Mouse (Mus musculus) brain, embryonic 14.5 days (tissue): ENCODE data around the gene Cmtm7.

ENCODE experiments used
- CTCF ChIP-seq: fragments of 200-500 bp; IDR thresholded peaks from 2 replicates; pipeline ENCODE4 v1.5.1; 2012; ENCODE audit warnings: inconsistent platforms, mild to moderate bottlenecking, moderate library complexity, borderline replicate concordance; ENCODE audit not compliant: insufficient read depth, insufficient read length; ENCODE audit errors: extremely low read depth
- POLR2A ChIP-seq: fragments of 200-500 bp; IDR thresholded peaks from 2 replicates; pipeline ENCODE4 v1.6.1; 2012; ENCODE audit warnings: mild to moderate bottlenecking, inconsistent platforms, borderline replicate concordance; ENCODE audit not compliant: poor library complexity, insufficient read depth, insufficient read length, severe bottlenecking; ENCODE audit errors: extremely low read depth

- no peak for TF ChIP-seq CTCF
- no peak for TF ChIP-seq POLR2A
Observed at GRCm38 (mm10) chr9:114742731-114743130, 38.9 kb downstream of the Cmtm7 start.
